Mouse (Mus musculus): ENCODE measurements around the gene Orc3.

Gene Orc3

GRCm38 (mm10) chr4:34614630-34615094 is at the start of gene Orc3, which contains the start of gene Rars2:
Gene Orc3 (minus strand): TSS chr4:34614944.
Gene Rars2 (plus strand): TSS chr4:34614957.
- DNase-seq, result peak; percentile 91

DNA sequence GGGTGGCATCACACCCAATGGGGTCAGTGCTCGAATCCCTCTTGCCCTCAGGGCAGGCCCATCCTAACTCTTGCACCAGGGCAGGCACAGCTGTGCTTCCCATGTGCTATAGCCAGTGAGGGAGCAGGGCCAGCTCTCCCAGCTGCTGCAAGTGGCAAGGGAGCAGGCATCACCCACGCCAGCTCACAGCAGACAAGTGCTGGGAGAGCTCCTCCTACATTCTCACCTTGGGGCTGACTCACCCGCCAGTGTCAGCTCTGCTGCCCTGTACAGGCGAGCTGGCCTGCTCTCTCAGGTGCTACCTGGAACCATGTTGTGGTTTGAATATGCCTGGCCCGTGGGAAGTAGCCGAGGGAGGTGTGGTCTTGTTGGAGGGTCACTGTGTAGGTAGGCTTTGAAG is 47.2 kb upstream of the Orc3 start:
- no peak for DNase-seq

DNA sequence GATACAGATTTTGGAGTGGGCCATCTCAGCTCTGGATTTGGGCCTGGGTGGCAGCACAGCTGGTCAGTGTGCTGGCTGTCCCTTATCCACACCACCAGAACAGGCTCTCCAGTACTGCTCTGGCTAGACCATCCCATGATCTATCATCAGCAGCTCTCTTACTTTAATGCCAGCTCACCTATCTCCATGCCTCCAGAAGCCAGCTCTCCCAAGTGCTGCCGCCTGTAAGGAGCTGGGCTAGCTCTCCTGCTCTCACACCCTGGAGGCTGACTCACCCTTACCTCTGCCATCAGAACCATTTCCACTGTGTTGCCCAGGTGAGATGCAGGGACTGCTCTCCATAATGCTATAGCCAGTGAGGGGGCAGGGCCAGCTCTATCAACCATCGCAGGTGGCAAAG is 46.8 kb upstream of the Orc3 start:
- DNase-seq, result no peak

GRCm38 (mm10) chr4:34659012-34659411 is 44.3 kb upstream of the Orc3 start:
- no peak for DNase-seq

GRCm38 (mm10) chr4:34656101-34656500 is 41.4 kb upstream of the Orc3 start:
- DNase-seq, result no peak

DNA sequence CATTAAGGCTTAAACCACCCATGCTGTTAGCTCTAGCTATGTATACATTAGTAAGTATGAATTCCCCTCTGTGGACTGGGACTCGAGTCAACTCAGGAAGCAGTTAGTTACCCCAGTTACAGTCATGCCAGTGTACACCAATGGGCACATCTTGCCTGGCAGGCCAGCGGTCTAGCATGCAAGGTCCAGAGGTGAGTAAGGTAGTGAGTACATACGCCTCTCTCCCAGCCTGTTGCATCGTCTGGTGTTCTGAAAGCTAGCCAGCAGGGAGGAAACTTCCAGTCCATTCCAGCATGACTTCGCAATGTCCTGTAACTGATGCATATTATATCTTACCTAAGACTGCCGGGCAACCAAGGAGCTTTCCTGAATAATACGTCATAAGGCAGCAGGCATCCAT is 38.4 kb upstream of the Orc3 start:
- DNase-seq, result no peak

DNA sequence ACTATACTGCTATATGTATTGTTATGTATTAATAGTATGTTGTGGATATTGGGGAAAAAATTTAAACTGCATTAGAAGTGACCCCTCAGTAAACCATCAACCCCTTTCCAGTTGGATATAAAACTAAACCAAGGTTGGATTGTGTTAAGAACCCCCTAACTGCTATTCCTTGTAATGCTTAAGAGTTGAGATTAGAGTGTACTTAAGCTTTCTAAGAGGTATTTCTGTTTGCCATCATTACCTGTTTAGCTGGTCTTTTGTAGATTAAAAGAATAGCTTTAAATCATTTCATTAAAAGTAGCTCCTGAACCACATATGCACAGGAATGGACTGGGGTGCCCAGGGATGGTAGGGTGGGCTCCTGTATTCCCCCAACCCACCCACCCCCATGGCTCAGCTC is 30.0 kb upstream of the Orc3 start:
- DNase-seq, result no peak

- no peak for DNase-seq
Measured at GRCm38 (mm10) chr4:34640731-34641130, 26.0 kb upstream of the Orc3 start.

DNA sequence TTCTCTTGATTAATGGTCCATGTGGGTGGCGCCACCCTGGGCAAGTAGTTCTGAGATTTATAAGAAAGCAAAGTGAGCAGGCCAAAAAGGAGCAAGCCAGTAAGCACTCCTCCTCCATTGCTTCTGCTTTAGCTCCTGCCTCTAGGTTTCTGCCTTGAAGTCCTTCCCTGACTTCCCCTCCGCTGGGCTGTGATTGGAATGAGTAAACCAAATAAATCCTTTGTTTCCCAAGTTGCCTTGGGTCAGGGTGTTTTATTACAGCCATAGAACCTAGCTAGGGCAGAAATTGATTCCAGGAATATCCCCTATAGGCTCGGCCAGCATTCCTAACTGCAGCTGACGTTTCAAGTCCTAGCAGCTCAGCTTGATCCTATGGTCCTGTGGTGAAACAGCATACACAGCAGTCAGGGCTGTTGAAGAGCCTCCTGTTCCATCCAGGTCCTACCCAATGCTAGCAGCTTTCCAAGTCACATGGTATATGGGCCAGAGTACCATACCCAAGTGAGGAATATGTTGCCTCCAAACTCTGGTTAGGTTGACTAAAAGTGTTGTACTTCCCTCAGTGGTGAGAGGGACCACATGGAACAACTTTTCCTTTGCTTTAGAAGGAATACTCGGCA is 25.1 kb upstream of the Orc3 start:
- no peak for DNase-seq

GRCm38 (mm10) chr4:34637851-34638250 is 23.1 kb upstream of the Orc3 start:
- no peak for DNase-seq

DNA sequence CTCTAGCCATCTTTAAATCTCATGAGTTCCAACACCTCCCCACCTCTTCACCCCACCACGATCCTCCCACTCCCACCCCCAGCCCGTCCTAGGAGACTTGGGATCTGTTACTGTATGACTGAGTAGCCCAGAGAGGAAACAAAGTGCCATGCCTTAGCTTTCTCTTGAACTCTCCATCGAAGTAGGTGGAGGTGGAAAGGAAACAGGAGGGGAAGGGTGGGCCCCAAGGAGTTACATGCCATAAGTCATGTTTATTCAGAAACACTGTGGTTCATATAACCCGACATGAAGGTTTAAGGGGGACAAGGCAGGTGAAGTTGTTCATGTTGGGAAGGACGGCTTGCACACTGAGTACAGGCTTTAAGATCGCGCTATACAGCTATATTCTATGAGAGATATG is 22.6 kb upstream of the Orc3 start:
- DNase-seq, result no peak

- DNase-seq, result no peak
Measured at GRCm38 (mm10) chr4:34636036-34636435, 21.3 kb upstream of the Orc3 start.

GRCm38 (mm10) chr4:34634129-34634528 is 19.4 kb upstream of the Orc3 start:
- DNase-seq, result no peak

DNA sequence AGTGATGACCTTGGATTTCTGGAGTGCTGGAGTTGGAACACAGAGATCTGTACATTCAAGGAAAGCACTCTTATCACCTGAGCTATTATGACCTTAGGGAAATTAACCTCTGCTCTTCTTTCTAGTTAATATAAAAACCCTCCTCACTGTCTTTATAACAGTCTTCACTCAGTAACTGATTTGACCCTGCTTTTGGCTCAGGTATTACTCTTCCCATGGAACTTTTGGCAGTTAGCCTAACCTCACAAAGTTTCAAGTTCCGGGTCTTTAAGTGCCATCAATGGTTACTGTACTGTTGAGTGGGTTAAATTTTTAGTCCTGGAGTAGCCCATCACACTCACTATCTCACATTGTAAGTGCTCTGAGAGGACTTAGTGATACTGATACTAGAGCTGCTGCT is 15.2 kb upstream of the Orc3 start:
- no peak for DNase-seq

DNA sequence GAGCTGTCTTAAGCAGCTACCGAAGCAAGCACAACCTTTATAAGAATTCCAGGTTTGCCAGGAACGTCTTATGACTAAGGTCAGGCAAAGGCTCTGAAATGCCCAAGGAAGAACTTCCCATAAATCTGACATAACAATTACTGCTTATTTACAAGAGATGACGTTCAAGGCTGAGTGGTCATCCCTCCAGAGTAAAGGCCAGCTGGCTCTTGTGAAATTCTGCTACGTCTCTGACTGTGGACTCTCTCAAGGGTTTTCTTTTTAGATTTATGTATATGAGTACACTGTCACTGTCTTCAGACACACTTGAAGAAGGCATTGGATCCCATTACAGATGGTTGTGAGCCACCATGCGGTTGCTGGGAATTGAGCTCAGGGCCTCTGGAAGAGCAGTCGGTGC is 11.7 kb upstream of the Orc3 start:
- no peak for DNase-seq

- DNase-seq, result no peak
Measured at GRCm38 (mm10) chr4:34625556-34625955, 10.8 kb upstream of the Orc3 start.

- no peak for DNase-seq
Measured at GRCm38 (mm10) chr4:34616146-34616545, 1.4 kb upstream of the Orc3 start.

- peak; percentile 16 for DNase-seq
Measured at GRCm38 (mm10) chr4:34615303-34615702, 559 bp upstream of the Orc3 start.

- peak; percentile 21 for DNase-seq
Measured at GRCm38 (mm10) chr4:34613571-34614145, 1.1 kb downstream of the Orc3 start.

- DNase-seq, result no peak
Measured at GRCm38 (mm10) chr4:34606658-34607057, 8.1 kb downstream of the Orc3 start.

DNA sequence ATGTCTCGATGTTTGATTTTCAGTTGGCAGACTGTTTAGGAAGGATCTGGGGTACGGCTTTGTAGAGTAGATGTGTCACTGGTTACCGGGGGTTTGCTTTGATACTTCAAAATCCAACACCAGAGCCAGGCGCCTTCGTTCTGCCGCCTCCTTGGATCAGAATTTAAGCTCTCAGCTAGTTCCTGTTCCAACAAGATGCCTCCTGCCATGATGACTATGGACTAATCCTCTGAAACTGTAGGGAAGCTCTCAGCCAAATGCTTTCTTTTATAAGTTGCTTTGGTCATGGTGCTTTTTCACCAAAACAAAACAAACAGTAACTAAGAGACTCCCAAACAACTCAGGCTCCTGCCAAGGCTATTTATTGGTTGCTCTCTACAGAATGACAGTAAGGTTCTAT is 11.6 kb downstream of the Orc3 start:
- no peak for DNase-seq

- no peak for DNase-seq
Measured at GRCm38 (mm10) chr4:34584871-34585607, 29.7 kb downstream of the Orc3 start.

DNA sequence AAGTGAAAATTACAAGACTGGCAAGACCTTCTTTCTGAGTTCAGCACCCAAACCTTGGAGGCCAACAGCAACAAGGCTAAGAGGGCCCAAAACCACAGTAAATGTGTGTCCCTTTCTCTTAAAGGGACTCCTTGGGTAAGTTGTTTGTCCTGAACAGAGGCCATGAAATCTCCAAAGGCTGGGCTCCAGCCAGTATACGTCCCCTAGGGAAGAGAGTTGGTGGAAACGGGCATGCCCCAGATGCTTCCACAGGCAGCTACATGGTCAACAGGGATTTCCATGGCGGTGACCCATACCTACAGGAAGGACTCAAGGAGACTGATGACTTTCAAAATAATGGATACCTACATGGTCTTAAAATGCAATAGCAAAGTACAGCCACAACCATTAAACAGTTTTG is 31.3 kb downstream of the Orc3 start:
- DNase-seq, result no peak

GRCm38 (mm10) chr4:34582476-34582875 is 32.3 kb downstream of the Orc3 start:
- no peak for DNase-seq
